Mouse (Mus musculus): Measurements from ENCODE around the gene Slc6a17. TPM values are rescaled to one million over a fixed set of nuclear protein-coding genes. Genes with fewer than 3 reads are reported as not detected.

Slc6a17 gene
- polyA plus RNA-seq, 1 experiment from 2014 or later: 16.9 TPM

DNA sequence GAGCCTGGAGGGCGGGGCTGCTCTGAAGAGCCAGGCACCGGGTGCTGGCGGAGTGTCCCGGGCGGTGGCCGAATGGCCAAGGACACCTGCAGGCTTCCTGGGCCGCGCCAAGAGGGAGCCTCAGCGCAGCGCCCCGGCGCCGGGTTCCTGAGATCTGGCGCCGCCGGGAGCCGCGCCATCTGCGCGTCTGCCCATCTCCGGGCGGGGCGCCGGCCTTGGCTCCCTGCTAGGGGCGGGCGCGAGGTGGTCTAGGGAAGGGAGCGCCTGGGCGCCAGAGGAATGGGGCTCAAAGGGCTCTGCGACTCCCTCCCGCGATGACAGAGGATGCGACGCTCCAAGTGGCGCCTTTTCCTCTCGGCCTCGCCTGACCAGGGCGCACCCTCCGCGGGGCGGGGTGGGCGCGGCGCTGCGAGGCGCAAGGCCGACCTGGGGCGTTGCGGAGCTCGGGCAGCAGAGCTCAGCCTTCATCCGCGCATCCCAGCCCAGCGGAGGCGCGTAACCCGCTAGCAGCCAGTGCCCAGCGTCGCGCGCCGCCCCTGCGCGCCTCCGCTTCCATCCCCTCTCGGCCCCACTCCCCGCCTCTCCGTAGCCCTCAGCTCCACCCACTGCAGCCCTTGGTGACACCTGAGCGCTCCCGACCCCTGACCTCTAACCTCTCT lies 57.9 kb downstream of the Slc6a17 start:
- under 1% methylated on average over 57 of the region's 69 CpGs for WGBS
- Histone ChIP-seq H3K27ac (replicated peaks) (no peak overlapping the region), H3K4me2 (peak overlapping the region; percentile 99), H3K9ac (replicated peaks) (peak overlapping the region; percentile 62), H3K4me1 (peaks cover 49% of the 10 kb centered on the region), H3K27me3 (replicated peaks) (peaks cover 82% of the 10 kb centered on the region), H3K4me3 (replicated peaks) (peak overlapping the region; percentile 66), H3K36me3 (no peaks in the 10 kb centered on the region), H3K9me3 (replicated peaks) (no peaks in the 10 kb centered on the region)
- ATAC-seq (ENCODE audit: low FRiP score): peak; percentile 67

DNA sequence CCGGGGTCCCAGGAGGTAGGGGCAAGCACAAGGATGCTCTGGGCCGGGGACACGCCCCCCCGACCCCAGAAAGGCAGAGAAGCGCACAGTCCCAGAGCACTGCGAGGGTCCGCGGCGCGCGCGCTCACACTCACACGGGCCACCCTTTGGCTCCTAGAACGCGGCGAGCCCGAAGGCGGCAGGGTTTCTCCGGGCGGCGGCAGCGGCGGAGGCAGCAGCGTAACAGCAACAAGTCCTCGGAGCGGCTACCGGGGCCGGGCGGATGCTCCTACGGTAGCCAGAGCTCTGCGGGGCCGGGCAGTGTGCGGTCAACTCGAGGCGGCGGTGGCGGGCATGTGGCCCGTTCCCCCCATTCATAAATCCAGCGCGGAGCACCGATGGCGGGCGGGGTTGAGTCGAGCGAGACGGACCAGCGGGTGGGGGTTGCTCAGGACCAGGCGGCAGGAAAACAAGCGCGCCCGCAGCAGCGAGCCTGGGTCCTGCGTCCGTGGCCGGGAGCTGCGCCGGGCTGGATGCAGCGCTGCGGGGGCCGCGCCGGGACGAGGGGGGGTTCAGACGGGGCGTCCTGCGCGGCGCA lies 58.5 kb downstream of the Slc6a17 start, which contains the start of gene Kcnc4:
Gene Kcnc4 (minus strand): TSS at position 357 of the 577 bp plus-strand sequence.
- Histone ChIP-seq H3K27me3 (replicated peaks) (peaks cover 77% of the 10 kb centered on the region), H3K36me3 (no peaks in the 10 kb centered on the region), H3K9ac (replicated peaks) (peak within 1 kb of the TSS; percentile 62), H3K4me3 (replicated peaks) (peak within 1 kb of the TSS; percentile 66), H3K4me1 (peaks cover 49% of the 10 kb centered on the region), H3K9me3 (replicated peaks) (no peaks in the 10 kb centered on the region), H3K27ac (replicated peaks) (no peak within 1 kb of the TSS), H3K4me2 (peak within 1 kb of the TSS; percentile 99)
- under 1% methylated on average over 59 of the region's 68 CpGs for WGBS
- ATAC-seq (ENCODE audit: low FRiP score): peak; percentile 63

DNA sequence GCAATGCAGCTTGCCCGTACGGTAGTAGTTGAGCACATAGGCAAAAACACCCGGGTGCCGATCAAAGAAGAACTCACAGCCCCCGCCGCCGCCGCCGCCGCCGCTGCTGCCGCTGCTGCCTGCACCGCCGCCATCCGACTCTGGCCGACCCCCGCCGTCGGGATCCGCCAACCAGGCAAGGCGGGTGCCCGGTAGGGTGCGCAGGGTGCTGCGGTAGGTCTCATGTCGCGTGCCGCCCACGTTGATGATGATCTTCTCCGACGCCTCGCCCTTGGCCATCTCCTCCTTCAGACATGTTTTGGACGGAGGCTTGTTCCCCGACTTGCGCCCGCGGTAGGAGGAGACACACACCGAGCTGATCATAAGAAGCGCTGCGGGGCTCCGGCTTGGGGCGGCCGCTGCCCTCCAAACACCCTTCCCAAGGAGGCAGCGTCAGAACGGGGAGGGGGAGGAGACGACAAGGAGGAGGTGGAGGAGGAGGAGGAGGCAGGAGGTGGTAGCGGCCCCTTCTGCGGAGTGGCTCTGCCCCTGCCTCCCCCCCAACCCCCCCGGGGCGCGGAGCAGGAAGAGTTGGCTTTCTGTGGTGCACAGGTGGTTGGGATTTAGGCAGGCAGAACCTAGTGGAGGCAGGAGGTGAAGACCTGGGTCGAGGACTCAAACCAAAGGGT lies 59.2 kb downstream of the Slc6a17 start:
- Histone ChIP-seq H3K27me3 (replicated peaks) (peaks cover 75% of the 10 kb centered on the region), H3K9me3 (replicated peaks) (no peaks in the 10 kb centered on the region), H3K4me1 (peaks cover 49% of the 10 kb centered on the region), H3K4me2 (peak overlapping the region; percentile 99), H3K4me3 (replicated peaks) (peak overlapping the region; percentile 66), H3K36me3 (no peaks in the 10 kb centered on the region), H3K27ac (replicated peaks) (no peak overlapping the region), H3K9ac (replicated peaks) (peak overlapping the region; percentile 62)
- ATAC-seq (ENCODE audit: low FRiP score): no peak; the same call in 1 of the 2 replicates
- under 1% methylated on average over 45 of the region's 51 CpGs for WGBS

DNA sequence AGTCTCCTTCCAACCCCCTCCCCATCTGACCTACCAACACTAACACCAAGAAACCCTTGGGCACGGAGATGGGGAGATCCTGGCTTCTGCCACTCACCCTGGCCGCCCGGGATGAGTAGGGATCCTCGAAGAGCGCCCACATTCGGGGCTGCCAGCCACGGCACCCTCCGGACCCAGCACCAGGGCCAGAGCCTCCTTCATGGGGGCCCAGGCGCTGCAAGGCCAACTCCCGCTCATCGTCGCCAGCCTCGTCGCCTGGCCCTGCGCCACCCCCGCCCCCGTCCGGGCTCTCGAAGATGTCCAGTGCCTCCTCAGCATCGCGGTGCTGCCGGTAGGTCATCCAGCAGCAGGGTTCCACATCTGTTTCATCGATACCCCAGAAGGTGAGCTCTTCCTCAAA lies 59.7 kb downstream of the Slc6a17 start:
- peaks cover 71% of the 10 kb centered on the region for H3K27me3 ChIP-seq (replicated peaks)

DNA sequence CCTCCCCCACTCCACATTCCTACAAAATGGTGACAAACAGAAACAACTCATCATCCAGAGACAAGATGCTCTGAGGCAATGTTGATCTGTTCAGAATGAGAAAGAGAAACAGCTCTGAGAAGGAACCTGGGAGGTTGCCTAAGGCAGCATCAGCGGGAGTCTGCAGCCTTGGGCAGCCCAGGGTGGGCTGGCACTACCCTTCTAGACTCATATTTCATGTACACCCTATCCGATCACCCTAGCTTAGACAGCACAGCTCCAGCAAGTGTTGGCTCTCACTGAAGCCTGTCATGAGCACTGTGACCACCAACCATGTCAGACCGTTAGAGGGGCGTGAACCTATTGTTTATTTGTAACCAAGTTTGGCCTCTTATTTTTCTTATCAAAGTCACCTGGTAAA lies 63.5 kb downstream of the Slc6a17 start:
- no peak overlapping the region for H3K4me3 ChIP-seq (replicated peaks)
- H3K4me1 ChIP-seq: peaks cover 33% of the 10 kb centered on the region
- H3K4me2 ChIP-seq: no peak overlapping the region
- no peak overlapping the region for H3K9ac ChIP-seq (replicated peaks)
- H3K27me3 ChIP-seq (replicated peaks): peaks cover 47% of the 10 kb centered on the region
- H3K27ac ChIP-seq (replicated peaks): no peak overlapping the region
- 90% methylated on average over 4 of the region's 4 CpGs for WGBS
- H3K9me3 ChIP-seq (replicated peaks): no peaks in the 10 kb centered on the region
- H3K36me3 ChIP-seq: no peaks in the 10 kb centered on the region
- no peak for ATAC-seq (ENCODE audit: low FRiP score)

More for the DNA sequence above, 59.7 kb downstream of the Slc6a17 start:
- Histone ChIP-seq H3K9ac (replicated peaks) (peak overlapping the region; percentile 62), H3K27ac (replicated peaks) (no peak overlapping the region), H3K9me3 (replicated peaks) (no peaks in the 10 kb centered on the region), H3K36me3 (no peaks in the 10 kb centered on the region), H3K4me2 (peak overlapping the region; percentile 99), H3K4me3 (replicated peaks) (peak overlapping the region; percentile 66), H3K4me1 (peaks cover 49% of the 10 kb centered on the region)
- WGBS: 4% methylated on average over 23 of the region's 23 CpGs
- no peak for ATAC-seq (ENCODE audit: low FRiP score)

DNA sequence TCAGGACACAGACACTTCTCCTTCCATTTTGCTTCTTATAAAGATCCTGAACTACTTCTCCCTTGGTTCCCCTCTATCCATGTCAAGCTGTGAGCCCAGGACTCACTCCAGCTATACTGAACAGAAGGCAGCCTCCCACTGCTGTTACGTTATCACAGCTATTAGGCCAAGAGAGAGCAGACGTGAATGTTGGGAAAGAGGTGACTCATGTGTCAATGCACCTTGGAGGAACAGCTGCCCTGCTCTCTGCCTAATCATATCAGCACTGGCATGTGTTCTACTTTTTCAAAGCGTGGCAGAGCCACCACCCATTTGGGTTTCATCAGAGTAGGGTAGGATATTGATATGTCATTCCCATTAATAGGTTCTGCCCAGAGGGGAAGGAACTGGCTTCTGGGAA lies 71.0 kb downstream of the Slc6a17 start:
- ATAC-seq (ENCODE audit: low FRiP score): no peak
- no peak overlapping the region for H3K4me3 ChIP-seq (replicated peaks)
- no peaks in the 10 kb centered on the region for H3K9me3 ChIP-seq (replicated peaks)
- no peak overlapping the region for H3K9ac ChIP-seq (replicated peaks)
- peaks cover 4% of the 10 kb centered on the region; the same call in 1 of the 2 replicates for H3K27me3 ChIP-seq (replicated peaks)
- H3K4me2 ChIP-seq: no peak overlapping the region
- WGBS: 80% methylated on average over 3 of the region's 3 CpGs
- H3K27ac ChIP-seq (replicated peaks): no peak overlapping the region
- H3K36me3 ChIP-seq: 0 out of 2 replicates have a peak, but pooled peaks cover 3% of the 10 kb centered on the region
- H3K4me1 ChIP-seq: 0 out of 2 replicates have a peak, but pooled peaks cover 5% of the 10 kb centered on the region

DNA sequence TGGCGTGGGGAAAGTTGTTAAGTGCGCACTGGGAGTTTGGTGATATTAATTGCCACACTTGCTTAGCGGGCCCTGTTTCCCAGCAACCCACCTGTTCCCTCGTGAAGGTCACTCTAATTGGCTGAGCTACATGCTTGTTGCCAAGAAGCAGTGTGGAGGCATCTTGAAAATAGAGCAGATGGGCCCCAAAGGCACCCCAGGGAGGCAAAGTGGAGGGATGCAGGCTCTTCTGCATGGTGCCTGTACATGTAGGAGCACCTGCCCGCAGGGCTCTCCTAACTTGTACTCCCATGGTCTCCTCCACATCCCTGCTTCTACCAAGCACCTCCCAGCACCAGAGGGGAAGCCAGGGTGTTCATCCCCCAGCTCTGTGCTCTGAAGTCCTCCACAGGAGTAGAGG lies 74.0 kb downstream of the Slc6a17 start:
- H3K36me3 ChIP-seq: 0 out of 2 replicates have a peak, but pooled peaks cover 3% of the 10 kb centered on the region
- no peak overlapping the region for H3K9ac ChIP-seq (replicated peaks)
- no peak overlapping the region for H3K4me2 ChIP-seq
- H3K4me1 ChIP-seq: 0 out of 2 replicates have a peak, but pooled peaks cover 3% of the 10 kb centered on the region
- no peaks in the 10 kb centered on the region for H3K9me3 ChIP-seq (replicated peaks)
- peaks cover 4% of the 10 kb centered on the region; the same call in 1 of the 2 replicates for H3K27me3 ChIP-seq (replicated peaks)
- no peak overlapping the region for H3K27ac ChIP-seq (replicated peaks)
- no peak overlapping the region for H3K4me3 ChIP-seq (replicated peaks)
- 53% methylated on average over 5 of the region's 5 CpGs for WGBS
- ATAC-seq (ENCODE audit: low FRiP score): no peak

DNA sequence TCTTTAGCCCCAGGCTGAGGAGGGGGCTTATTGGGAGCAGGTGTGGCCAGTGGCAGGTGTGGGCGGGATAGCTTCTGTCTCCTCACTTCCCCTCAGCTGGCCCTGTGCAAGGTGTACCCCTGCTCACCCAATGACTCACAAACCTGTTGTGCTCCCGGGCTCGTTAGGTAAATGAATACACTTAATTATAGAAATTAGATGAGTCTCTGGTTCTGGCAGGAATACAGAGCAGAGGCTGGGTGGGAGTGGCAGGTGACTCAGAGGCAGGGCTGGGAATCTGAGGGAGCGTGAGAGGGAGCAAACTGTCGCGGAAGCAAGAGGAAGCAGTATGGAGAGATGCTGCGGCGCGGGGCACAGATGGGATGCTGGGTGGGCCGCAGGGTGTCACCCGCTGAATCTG lies 75.6 kb downstream of the Slc6a17 start:
- WGBS: 83% methylated on average over 11 of the region's 11 CpGs
- no peak for ATAC-seq (ENCODE audit: low FRiP score)
- Histone ChIP-seq H3K4me2 (no peak overlapping the region), H3K4me3 (replicated peaks) (no peak overlapping the region), H3K27me3 (replicated peaks) (peaks cover 4% of the 10 kb centered on the region; the same call in 1 of the 2 replicates), H3K9me3 (replicated peaks) (no peaks in the 10 kb centered on the region), H3K36me3 (0 out of 2 replicates have a peak, but pooled peaks cover 3% of the 10 kb centered on the region), H3K4me1 (0 out of 2 replicates have a peak, but pooled peaks cover 3% of the 10 kb centered on the region), H3K27ac (replicated peaks) (no peak overlapping the region), H3K9ac (replicated peaks) (no peak overlapping the region)

DNA sequence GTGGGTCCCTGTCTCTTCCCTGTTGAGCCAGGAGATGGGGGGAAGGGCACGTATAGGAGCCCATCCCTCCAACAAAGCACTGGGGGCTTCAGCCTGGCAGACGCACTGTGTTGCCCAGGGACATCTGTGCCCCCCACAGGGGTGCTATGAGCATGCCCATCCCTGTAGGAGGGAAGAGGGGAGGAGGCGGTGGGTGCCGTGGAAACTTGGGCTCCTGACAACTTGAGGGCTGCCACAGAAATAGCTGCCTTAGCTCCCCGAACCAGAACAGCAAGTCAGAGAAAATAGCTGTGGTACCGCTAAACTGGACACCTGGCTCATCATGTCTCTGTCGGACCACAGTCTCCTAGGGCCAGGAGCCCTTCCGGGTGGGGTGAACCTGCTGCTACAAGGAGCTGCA lies 76.5 kb downstream of the Slc6a17 start:
- ATAC-seq (ENCODE audit: low FRiP score): no peak
- Histone ChIP-seq H3K4me2 (no peak overlapping the region), H3K4me3 (replicated peaks) (no peak overlapping the region), H3K9me3 (replicated peaks) (no peaks in the 10 kb centered on the region), H3K4me1 (peaks cover 11% of the 10 kb centered on the region; the same call in 1 of the 2 replicates), H3K27me3 (replicated peaks) (peaks cover 4% of the 10 kb centered on the region; the same call in 1 of the 2 replicates), H3K36me3 (no peaks in the 10 kb centered on the region), H3K9ac (replicated peaks) (no peak overlapping the region), H3K27ac (replicated peaks) (no peak overlapping the region)
- WGBS: 79% methylated on average over 8 of the region's 8 CpGs

DNA sequence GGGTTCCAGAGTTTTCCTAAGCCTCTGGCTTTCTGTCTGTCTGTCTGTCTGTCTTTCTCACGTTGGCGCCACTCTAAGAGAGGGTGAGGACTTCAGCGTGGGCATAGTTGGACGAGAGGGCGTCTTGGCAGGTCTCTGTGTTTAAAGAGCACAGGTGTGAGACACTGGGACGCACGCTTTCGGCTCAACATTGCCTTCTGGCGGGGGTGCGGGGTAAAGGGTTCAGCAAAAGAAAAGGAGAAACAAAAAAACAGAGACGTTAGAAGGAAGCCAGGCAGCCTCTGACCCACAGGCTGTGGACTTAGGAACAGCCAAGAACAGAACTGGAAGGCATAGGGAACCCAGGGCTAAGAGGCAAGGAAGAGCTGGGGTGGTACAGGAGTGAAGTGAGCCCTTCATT lies 78.5 kb downstream of the Slc6a17 start:
- H3K27ac ChIP-seq (replicated peaks): no peak overlapping the region
- H3K27me3 ChIP-seq (replicated peaks): no peaks in the 10 kb centered on the region; the same call in 1 of the 2 replicates
- no peaks in the 10 kb centered on the region for H3K36me3 ChIP-seq
- no peak overlapping the region for H3K4me2 ChIP-seq
- H3K4me3 ChIP-seq (replicated peaks): no peak overlapping the region
- no peak overlapping the region for H3K9ac ChIP-seq (replicated peaks)
- H3K9me3 ChIP-seq (replicated peaks): no peaks in the 10 kb centered on the region
- WGBS: 92% methylated on average over 11 of the region's 11 CpGs
- H3K4me1 ChIP-seq: peaks cover 11% of the 10 kb centered on the region; the same call in 1 of the 2 replicates
- ATAC-seq (ENCODE audit: low FRiP score): no peak

DNA sequence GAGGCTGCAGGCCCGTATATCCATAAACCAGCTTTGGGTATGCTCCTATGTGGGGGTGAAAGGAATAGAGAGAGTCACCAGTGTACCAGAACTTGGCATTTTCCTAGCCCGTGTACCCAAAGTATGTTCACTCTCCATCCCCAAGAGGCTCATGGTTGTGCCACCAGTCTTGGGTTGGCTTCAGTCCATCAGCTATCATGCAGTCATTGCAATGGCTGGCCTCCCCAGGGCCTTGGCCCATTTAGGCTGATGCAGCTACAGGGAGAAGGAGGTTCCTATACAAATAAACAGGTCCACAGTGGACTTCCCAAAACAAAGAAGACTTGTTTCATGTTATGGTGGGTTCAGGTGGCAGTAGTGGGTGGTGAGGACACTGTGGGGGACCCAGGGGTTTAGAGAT lies 80.2 kb downstream of the Slc6a17 start:
- Histone ChIP-seq H3K36me3 (no peaks in the 10 kb centered on the region), H3K9me3 (replicated peaks) (no peaks in the 10 kb centered on the region), H3K27me3 (replicated peaks) (no peaks in the 10 kb centered on the region), H3K4me2 (no peak overlapping the region), H3K4me1 (peaks cover 9% of the 10 kb centered on the region; the same call in 1 of the 2 replicates), H3K27ac (replicated peaks) (no peak overlapping the region), H3K4me3 (replicated peaks) (no peak overlapping the region), H3K9ac (replicated peaks) (no peak overlapping the region)
- ATAC-seq (ENCODE audit: low FRiP score): no peak
- 60% methylated on average over 2 of the region's 2 CpGs for WGBS
